Mouse (Mus musculus) ZHBTc4 (cell line): ENCODE measurements around the gene Ptprr.

ENCODE experiments used
- DNase-seq: peaks from one replicate; pipeline ENCODE4 v3.0.0-alpha.2; 2011; ENCODE audit warnings: low read depth, low spot score

Gene Ptprr

DNA sequence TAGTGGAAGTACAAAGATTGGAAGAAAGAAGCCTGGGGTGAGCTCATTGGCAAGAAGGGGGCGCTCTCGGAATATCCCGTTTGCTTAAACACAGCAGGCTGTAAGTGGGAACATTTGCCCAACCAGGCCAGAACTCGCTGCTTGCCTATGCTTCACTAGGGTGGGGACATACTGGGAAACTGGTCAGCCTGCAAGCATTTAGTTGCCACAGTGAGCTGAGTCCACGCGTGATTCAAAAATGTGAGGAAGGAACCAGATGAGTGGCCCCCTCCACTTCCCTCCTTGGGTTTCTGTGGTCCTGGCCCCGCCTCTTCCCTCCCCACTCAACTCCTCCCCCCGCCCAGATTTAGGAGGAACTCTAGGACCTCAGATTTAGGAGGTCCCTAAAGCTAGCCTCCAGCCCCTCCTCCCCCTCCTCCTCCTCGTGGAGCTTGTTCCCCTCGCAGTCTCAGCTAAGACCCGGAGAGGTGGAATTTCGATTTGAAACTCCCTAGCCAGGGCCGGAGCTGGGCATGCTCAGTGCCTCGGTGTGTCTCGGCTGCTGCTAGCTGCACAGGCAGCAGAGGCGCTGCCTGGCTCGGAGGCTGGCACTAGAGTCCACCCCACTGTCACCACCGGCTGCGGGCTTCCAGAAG lies at the start of gene Ptprr:
TSS of gene Ptprr (plus strand) at position 369 of the 635 bp plus-strand sequence.
- peak; percentile 81 for DNase-seq

DNA sequence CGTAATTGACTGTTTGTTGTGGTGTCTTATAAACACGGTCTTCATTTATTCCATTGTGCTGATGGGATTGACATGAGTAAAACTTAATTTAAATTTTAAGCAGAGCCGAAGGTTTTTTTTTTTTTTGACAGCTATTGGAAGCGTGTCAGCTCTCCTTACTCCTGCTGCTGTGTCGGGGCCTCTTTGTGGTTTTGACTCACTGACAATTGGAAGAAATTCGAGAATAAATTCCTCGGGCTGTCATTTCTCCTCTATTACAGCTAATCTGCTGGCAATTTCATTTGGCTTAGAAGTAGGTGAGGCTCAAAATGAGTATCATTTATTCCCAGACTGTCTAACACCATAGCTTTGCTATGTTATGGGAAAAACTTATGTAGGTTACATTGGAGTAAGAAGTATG lies 41.7 kb upstream of the Ptprr start:
- DNase-seq: no peak

DNA sequence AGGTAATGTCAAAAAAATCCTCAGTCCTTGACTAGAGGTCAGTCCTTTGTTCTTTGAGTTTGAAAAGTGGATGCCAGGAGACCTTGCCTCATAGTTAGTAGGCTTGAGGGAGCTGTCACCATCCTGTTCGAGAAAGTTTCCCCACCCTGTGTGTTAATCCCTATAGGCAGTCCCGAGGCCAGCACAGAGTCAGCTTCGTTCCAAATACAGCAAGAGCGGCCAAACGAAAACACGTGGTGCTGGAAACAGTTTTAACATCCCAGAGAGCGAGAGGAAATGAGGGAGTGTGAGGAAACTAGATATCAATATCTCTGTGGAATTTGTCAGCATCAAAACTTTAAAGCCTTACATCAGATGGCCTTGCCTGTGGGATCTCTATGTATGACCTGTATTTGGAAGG lies 39.0 kb upstream of the Ptprr start:
- no peak for DNase-seq

DNA sequence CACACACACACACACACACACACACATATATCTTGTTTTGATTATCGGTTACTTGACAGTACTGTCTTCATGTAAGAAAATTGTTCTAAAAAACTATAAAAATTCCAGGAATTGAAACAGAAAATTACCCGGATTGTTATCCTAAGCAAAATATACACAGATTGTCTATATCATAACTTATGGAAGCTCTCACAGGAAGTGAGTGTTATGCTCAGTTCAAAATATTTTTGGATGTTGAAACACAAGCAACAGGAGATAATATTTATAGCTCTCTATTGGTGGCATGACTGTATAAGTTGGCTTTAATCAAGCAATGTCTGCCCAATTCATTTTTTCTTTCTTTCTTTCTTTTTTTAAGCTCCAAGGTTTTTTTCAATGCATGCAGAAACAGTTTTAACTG lies 38.0 kb upstream of the Ptprr start:
- DNase-seq: no peak

DNA sequence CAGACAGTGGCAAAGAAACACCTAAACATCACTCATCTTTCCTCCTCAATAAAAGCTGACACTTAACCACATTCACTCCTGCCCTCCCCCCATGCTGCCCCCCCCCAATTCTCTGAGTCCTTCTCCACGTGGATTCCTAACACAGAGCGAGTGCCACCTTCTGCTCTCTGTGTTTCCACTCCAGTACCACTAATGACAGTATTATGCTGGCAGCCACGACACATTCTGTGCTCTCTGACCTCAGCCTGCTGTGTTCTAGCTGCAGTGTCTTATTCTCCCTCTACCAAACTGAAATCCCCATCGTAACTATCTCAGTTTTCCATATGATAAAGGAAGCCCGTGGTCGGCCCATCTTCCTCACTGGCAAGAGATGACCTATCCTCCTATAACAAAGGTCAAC lies 33.7 kb upstream of the Ptprr start:
- no peak for DNase-seq

DNA sequence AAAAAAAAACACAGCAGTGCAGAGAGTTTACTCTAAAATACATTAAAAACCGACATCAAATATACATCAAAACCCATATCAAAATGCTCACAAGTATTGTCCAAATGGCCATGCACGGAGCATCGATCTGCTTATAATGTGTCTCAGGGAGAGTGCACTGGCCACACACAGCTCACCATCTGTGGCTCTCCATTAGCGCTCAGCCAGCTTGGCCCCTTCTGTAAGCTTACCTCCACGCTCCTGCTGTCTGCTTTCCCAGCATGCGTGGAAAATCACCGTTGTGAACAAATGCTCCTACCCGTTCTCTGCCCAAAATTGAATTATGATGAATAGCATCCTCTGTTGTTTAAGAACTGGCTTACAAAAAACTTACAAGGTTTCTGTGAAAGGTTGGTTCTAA lies 16.2 kb upstream of the Ptprr start:
- no peak for DNase-seq

DNA sequence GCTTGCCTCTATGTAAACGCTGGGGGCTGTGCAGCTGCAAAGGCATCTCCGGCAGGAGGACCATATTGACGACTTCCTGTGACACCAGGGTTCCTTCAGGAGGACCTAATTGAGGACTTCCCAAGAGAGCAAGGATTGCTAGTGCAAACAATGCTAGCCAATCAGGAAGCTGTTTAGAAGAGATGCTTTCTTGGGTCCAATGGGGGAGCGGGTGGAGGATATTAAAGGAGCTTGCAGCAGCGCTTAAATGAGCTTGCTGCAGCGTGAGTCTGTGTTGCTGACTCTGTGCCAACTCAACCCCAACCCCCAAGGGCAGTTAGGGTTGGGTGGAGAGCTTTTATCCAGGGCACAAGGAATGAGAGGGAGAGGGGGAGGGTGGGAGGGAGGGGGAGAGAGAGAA lies 11.3 kb upstream of the Ptprr start:
- no peak for DNase-seq

DNA sequence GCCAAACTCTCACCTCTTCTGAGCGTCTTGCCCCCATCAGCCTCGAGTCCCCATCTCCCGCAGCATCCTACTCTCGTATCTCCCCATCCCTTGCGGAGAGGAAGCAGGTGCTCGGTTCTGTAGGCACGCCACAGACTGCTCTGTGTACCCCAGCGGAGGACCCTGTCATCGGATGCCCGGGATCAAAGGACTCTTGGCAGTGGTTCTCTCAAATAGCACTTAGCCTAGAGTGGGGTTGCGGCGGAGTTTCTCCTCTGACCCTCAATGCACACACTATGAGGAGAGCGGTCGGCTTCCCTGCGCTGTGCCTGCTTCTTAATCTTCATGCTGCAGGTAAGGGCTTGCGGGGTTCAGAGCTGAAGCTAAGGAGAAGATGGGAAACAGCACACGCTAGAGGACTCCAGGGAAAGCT lies 473 bp downstream of the Ptprr start:
- DNase-seq: no peak

DNA sequence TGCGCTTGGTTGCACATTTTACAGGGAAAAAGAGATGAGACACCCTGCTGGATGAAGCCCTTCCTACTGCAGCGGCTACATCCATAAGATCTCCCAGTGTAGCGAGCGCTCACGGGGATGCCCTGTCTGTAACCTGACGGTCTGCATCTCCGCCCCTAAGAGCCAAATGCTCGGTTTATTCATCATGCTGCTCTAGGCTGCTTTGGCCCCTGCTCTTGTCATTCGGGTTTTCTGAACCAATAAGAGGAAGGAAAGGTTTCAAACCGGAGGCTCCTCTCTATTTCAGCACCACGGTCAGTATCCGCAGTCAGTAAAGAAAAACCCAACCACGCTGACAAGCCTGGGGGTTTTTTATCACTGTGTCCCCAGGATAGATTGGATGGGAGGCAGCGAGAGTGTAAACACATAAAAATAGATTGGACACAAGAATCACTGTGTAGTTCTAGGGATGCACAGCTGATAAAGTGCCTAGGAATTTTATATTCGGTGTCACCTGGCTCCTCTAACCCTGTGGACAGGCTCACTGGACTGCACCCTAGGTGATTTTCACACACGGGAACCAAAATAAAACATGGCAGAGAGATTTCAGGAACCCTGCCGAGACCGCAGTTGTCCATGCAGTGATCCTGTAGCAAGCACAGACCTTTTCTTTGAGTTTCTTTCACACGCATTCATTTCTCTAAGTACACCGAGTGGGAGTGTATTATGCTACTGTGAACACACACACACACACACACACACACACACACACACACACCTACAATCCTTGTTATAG lies 1.3 kb downstream of the Ptprr start:
- DNase-seq: peak; percentile 67

DNA sequence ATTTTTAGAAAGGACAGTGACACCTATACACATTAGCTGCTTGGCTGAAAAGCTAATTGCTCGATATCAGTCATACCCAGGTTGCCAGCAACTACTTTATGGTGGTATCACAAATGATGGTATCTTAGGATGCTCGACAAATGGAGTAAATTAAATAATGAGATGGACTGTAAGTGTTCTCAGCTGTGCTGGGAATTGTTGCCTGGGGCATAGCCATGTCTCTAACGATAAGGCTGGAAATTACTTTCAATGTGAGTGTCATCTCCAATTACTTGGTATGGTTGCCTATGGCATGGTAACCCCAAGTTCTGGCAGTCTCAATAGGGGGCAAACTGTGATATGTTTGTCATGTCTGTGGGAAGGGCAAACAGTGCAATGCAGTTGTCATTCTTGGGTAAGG lies 3.1 kb downstream of the Ptprr start:
- DNase-seq: no peak

DNA sequence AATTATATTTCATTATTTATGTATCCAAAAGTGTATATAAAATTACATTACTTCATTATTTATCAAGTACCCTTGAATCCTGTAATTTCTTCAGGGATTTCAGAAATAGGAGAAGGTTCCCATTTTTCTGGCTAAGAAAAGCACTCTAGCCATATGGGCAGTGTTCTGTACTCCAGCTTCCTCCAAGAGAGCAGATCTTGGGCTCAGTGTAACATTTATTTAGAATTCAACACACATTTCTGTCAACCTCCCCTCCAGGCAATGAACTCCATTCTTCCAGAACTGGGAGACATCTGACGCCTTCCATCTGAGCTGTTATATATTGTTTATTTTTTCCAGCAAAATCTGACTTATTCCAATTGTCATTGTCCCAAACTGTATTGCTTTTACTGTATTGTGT lies 20.1 kb downstream of the Ptprr start:
- no peak for DNase-seq

DNA sequence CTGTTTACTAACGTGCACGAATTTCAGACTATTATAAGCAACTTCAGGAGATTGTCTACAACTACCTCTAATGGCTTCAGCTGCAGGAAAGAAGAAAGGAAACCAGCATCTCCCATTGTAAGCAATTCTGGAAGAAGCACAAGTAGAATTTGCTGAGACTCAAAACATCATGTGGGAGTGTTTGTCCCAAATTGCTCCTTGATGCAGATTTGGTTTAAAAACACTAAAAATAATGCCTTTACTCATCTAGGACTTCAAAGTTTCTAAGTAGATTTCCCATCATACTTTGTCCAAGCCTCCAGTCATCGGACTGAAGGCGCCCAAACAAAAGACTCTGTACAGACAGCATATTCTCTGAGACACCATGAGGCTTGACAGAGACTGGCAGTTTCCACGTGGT lies 57.9 kb downstream of the Ptprr start:
- no peak for DNase-seq

DNA sequence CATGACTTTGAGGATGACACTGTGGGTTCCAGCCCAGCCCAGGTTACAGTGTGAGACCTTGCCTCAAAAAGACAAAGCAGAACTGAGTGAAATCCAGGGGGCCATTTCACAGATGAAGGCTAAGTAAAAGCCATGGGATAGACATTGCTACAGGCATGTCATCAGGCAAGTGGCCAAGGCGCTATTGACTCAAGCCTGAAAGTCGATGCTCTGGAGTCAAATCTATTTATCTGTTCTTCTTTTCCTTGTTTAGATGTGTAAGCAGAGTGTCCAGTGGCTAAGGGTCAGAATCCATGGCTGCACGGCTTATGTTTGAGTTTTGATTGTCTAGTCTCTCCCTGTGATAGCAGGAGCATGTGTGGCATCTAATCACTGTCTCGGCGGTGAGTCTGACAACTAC lies 60.6 kb downstream of the Ptprr start:
- no peak for DNase-seq

DNA sequence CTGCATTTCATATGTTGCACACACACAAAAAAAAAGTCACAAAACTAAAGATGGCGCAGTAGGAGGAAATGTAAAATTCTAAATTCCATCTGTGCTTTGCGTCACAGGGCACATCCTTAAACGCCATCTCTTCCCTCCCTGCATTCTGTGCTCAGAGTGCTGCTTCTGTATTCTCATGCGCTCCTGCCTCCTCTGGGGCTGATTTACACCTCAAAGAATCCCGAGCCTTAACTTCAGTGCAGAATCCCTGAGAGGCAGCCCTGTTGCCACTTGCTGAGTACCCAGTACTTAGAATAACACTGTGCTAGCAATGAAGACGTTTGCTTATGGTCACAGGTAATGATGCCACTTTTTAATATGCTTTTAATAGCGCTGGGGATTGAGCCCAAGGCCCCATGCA lies 61.4 kb downstream of the Ptprr start:
- DNase-seq: peak; percentile 61

DNA sequence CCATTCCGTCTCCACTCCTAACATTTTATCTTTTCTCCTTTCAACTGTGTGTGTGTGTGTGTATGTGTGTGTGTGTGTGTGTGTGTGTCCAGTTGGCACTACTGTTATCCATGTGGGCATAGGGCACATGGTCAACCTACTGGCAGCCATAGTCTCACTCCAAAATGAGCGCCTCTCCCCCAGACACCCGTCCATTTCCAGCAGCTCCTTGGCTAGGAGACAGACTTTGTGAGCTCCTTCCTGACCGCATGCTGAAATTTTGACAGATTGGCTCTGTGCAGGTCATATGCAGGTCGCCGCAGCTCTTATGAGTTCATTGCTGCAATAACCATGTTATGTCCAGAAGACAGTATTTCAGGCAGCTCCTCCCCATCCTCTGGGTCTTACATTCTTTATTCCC lies 62.8 kb downstream of the Ptprr start:
- no peak for DNase-seq

DNA sequence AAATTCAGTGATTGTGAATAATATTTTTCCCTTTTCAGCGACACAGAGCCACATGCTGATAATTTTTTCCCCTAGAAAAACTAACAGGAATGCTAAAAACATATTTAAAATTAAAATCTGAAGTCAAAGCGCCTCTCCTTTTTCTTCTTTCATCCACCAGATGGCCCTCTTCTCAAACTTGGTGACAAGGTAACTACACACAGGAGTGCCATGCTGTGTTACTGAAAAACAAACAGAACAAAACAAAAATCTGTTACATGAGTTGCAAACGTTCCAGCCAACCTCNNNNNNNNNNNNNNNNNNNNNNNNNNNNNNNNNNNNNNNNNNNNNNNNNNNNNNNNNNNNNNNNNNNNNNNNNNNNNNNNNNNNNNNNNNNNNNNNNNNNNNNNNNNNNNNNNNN lies 66.0 kb downstream of the Ptprr start:
- peak; percentile 5 for DNase-seq

DNA sequence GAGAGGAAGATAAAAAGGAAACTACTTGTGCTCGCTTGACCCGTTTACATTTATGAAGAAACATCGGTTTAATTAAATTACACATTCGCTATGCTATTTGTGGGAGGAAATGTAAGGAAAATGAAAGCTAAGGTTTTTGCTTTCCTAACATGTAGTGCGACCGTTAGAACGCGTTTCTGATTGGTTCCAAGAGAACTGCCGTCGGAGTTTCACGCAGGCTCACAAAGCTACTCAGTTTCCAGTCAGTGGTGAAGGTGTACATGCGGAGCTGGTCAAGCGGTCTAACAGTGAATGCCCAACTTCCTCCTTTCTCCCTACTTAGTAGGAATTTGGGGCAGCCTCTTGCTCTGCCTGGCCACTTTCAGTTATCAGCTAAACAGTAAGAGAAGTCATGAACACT lies 78.5 kb downstream of the Ptprr start:
- DNase-seq: no peak

DNA sequence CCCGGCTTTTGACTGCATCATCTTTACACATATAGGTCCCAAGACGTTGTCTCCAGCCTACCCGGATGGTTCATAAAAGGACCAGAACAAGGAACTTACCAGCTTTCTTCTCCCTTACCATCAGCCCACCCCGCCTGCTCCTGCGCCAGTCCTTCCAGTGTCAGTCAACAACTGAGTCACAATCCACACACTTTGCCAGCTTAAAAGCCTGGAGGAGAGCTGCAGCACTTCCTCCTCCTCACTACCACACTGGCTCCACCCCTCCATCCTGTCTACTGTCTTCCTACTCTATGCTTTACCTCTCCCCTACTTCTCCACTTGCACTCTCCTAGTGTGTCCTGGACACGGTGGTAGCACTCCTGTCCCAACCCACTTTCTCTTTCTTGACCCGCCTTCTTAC lies 80.5 kb downstream of the Ptprr start:
- no peak for DNase-seq

DNA sequence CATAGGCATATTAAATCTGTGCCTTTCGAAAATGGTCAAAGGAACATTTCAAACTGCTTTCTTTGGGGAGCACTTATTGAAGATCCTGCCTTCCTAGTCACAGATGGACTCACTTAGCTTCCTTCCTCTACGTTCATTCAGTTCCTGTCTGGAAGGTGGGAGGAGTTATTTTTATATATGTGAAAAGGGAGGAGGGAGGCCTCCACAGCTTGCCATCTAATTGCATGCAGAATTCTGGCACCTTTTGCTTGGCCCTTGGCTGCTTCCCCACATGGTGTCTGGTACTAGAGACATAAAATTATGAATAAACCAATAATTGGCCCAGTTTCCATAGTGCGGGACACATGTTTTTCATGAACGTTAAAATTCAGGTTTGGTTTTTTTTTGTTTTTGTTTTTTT lies 90.2 kb downstream of the Ptprr start:
- DNase-seq: no peak

DNA sequence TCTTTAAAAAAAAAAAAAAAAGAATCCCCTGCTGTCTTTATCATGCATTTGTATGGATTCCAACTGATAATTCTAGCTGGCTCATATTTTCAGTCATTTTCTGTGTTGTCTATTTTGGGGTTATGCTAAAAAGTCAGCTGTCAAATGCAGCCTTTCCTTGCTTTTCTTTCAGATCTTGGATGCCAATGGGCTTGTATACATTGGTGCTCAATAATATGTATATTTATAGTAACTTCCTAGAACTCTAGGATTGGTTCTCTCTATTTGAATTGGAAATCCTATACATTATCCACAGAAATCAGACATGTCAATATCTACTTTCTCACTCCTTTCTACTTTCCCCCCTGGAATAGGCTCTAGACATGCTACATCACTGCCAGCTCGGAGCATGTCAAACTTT lies 90.7 kb downstream of the Ptprr start:
- DNase-seq: no peak

DNA sequence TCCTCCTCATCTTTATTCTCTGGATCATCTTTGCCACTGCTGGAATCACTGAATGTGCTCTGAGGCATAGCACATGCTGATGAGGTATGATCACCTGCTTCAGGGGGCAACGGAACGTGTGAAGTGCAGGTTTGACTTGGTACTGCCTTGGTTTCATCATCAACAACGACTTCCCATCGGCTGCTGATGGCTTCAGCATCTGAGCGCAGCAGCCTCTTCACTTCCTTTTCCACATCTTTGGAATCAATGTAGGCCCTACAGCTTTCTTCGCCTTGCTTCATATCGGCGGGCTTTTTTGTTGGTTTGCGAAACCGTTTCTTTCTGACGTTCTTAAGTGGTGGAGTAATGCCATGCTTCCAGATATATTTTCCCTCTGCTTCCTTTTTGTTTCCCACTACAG lies 94.9 kb downstream of the Ptprr start:
- DNase-seq: no peak

DNA sequence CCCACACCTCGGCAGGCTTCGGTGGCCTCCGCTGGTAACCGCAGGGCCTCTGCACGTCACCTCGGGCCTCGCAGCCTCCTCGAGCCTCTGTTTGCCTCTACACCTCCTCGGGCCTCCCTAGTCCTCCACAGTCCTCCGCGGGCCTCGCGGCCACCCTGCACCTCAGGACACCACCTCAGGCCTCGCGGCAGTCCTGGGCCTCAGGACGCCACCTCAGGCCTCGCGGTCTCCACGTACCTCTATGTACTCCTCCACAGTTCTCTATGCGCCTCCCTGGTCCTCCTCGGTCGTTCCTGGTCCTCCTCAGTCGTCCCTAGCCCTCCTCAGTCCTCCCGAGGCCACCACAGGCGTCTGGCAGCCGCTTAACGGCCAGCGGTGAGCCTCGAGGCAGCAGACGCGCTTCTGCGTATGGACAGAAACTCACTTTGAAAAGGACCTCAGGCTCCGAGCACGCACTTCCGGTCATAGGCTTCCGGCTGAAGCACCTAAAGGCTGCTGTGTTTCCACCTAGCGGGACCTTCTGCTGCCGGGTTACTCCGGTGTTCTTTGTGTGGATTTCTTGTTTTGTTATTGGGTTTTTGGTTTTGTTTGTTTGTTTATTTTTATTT lies 96.0 kb downstream of the Ptprr start, which contains the start of gene 4933416C03Rik:
TSS of gene 4933416C03Rik (minus strand) at position 51 of the 608 bp plus-strand sequence.
- DNase-seq: peak; percentile 42
